Mouse (Mus musculus): ENCODE data around the gene Nfe2.
A peak's percentile ranks its signal among the peaks of the same experiment; 100 is the strongest.

The Nfe2 gene

DNA sequence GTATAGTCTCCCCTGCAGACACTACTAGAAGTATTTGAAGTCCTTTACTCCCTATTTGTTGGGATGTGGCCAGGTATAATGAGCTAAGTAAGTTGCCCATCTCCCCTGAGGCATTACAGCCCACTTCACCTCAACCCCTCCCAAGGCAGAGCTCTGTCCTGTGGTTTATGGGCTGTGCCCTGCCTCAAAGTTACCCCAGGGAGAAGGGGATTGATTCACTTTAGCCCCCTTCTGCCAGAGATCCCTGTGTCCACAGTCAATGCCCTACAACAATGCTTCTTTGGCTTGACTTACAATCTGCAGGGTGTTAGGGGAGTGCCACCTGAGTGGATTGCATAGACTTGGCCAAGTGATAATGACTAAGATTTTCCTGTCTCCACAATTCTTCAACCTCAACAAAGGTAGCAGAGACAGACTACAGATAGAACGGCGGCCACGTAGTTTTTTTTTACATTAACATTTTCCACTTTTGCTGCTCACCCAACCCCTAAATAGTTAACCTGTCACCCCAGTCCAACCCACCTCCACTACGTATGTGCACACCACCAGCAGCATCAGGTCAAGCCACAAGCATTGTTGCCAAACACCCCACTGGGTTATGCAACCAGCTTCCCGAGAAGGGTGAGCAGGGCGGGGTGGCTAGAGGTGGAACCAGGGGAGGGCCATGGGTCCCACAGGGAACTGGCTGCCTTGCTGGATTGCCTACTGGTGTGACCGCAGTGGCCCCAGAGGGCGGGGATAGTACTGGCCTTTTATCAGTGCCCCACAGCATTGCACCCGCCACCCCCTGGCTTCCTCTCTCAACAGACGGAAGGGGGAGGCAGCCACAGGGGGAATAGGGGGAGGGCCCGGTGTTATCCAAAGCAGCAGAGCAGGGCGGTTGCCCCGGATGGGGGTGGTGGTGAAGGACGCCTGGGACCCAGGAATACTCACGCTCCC, at the start of gene Nfe2:
Nfe2 (minus strand) TSS at position 614 of the 939 bp plus-strand sequence.
- peak; percentile 61 for DNase-seq (ENCODE audit: low spot score)

GRCm38 (mm10) chr15:103307125-103307524, 48.9 kb upstream of the Nfe2 start:
- DNase-seq (ENCODE audit: low spot score): peak; percentile 99

GRCm38 (mm10) chr15:103305792-103306645, 47.8 kb upstream of the Nfe2 start:
- DNase-seq (ENCODE audit: low spot score): peak; percentile 59

- DNase-seq (ENCODE audit: low spot score): peak; percentile 99
Observed at GRCm38 (mm10) chr15:103305070-103305678, 47.0 kb upstream of the Nfe2 start.

- DNase-seq (ENCODE audit: low spot score): peak; percentile 75
Observed at GRCm38 (mm10) chr15:103304616-103304969, 46.4 kb upstream of the Nfe2 start.

DNA sequence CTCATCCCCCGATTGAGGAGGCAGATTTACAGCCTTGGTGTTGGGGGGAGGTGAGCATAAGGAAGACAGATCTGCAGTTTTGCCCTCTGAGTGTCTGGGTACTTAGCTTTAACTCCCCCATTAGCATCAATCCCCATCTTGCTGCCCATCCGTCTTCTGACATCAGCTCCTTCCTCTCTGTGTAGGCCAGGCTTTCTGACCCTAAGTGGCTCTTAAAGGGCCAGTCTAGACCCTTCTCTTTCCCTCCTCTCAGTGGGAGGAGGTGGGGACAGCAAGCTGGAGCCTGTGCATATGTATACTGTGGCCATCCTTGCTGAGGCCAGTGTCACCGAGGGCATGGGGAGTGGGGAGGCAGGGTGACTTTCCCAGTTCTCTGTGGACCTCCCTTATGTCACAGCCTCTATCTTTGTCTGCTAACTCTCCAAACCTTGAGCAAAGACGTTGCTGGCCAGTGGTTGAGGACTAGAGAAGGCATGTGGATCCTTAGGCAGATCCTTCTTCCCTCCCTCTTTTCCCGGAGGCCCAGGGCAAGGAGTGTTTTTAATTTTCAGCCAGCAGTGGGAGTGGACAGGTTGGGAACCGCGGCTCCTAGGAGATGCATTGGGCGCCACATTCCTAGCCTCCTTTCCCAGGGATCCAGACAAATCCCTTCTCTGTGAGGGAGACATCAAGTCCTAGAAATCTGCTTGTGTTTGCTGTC, 45.9 kb upstream of the Nfe2 start:
- peak; percentile 76 for DNase-seq (ENCODE audit: low spot score)

GRCm38 (mm10) chr15:103302341-103303021, 44.3 kb upstream of the Nfe2 start:
- peak; percentile 78 for DNase-seq (ENCODE audit: low spot score)

DNA sequence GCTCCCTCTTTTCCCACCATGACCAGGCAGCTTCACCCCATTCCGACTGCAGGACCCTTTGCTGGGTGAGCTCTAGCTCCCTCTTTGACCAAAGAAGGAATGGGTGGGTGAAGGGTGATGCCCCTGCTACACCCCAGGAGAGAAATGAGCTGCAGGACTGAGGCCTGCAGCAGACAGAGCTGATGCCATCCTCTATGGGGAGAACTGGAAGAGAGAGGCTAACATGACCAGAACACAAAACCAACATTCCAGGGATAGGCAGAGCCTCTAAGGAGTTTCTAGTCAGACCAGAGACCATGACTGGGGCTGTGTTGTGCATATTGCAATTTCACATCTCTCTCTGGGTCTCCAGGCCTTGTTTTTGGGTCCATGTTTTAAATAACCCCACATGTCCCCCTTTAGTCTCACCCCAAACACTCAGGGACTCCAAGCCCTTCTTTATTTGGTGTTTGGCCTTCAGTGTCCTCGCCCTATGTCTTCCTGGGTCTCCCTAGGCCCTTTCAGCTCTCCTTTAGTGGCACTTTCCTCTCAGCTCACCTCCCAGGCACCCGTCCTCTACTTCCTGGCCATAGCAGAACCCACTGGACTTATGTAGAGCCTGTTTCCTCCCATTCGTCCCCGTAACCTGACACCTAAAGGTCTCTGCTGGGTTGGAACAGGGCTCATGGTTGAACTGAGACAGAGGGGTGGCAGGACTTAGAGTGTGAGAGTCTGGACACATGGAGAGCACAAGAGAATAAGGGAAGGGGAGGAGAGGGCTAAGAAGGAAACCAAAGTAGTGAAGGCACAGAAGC, 43.5 kb upstream of the Nfe2 start:
- peak; percentile 70 for DNase-seq (ENCODE audit: low spot score)

DNA sequence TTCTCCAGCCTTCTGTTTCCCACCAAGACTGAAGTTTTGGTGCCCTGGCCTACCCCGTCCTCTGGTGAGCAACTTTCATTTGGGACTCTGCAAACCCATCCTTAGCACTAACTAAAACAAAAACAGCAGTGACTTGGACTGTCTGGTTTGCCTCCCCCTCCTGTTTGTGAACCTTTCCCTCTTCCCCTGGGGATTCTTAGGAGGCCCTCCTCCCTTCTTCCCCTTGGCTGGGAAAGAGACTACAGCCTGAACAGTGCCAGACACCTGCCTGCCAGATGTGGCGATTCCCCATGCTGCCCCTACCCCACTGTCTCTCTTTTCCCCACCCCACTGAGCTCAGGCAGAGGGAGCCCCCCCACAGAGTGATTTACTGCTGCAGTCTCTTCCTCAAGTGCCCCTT, 42.8 kb upstream of the Nfe2 start:
- DNase-seq (ENCODE audit: low spot score): peak; percentile 80

DNA sequence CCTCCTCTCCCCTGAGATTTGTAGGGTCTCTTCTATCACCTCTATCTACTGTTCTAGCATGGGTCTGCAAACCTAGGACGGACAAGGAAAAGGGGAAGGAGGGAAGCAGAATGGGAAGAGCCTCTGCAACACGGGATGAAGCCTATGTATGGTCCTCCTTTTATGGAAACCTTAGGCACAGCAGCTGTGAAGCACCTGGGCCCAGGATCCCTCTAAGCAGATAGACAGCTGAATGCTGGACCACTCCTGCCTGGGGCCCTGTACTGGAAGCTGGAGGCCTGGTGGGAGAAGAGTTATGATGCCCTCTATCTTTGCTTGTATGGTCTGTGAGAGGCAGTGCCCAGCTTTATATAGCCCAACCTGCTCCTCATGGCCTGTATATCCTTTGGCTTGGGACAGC, 42.4 kb upstream of the Nfe2 start:
- peak; percentile 62 for DNase-seq (ENCODE audit: low spot score)

DNA sequence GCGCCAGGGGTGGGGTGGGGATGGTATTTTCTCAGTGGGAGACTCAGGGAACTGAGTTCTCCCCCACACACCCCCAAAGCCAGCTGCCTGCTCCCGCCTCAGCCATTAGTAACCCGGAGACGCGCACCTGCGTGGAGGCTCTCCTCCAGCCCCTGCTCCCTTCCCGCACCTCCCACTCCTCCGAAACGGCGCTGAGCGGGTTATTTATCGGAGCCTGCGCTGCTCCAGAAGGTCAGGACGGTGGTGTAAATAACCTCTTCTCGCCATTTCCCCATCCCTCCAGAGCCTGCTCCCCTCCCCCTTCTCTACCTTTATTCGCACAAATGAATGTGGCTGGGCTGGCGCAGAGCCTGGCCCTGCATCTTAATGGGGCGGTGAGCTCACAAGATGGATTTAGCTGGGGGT, 41.9 kb upstream of the Nfe2 start:
- DNase-seq (ENCODE audit: low spot score): peak; percentile 87

DNA sequence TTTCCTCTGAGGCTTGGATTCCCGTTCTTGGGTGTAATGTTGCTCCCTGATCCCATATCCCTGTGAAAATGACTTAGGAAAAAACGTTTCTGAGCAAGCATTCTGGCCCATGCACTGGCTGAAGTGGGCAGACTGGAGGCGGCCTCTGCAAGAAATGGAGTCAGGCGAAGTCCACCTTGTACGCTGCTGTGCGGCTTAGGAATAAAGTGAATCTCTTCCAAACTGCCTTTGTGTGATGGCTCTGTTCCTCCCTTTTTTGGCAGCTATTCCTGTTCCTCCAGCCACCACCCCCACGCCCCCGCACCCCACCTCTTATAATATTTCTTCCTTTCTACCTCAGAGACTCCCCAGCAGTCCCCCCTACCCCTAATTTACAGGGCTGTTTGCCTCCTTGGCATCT, 41.4 kb upstream of the Nfe2 start:
- peak; percentile 44 for DNase-seq (ENCODE audit: low spot score)

DNA sequence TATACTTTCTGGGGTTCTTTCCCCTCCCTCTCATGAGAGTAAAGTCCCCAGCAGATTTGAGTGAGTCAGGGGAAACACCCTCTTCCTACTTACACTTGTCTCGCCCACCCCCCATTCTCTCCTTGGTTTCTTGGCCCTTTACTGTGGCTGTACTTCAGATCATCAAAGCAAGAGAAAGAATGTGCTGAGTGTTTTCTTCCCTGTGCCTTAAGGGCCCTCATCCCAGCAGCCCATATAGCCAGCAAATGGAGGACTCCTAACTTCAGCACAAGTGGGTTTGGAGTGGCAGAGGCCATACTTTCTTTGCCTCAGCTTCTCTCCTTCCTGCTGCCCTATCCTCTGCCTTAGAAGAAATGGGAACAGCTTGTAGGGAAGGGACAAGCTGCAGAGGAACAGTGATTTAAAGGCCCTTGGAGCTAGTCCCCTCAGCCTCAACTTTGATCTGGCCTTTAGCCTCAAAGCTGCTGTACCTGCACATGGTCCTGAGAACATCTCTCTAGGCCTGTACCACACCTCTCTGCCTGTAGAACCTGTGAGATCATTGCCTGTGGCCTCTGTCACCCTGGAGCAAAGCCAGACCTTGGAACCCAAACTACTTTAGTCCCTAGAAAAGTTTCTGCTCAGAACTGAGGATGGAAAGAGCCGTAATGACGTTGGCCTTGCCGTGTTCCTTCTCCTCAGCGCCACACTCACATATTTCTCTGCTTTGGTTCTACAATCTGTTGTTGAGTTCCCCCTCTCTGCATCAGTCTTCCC, 40.8 kb upstream of the Nfe2 start:
- DNase-seq (ENCODE audit: low spot score): no peak

DNA sequence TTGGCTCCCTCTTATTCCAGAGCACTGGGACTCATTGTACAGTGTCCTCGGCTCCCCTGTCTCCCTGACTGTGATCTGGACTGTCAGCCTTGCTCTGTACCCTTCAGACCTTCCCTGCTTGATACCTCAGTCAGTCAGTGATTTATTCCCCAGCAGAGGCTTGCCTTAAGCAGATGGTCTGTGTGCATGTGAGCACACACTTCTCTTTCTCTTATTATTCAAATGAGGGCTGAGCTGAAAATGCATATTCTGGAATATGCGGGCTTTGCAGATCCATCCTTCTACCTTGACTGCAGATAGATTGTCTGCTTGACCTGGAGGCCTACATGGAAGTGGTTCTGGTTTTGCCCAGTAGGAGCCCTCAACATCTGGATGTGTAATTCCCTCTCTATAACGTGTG, 39.8 kb upstream of the Nfe2 start:
- no peak for DNase-seq (ENCODE audit: low spot score)

DNA sequence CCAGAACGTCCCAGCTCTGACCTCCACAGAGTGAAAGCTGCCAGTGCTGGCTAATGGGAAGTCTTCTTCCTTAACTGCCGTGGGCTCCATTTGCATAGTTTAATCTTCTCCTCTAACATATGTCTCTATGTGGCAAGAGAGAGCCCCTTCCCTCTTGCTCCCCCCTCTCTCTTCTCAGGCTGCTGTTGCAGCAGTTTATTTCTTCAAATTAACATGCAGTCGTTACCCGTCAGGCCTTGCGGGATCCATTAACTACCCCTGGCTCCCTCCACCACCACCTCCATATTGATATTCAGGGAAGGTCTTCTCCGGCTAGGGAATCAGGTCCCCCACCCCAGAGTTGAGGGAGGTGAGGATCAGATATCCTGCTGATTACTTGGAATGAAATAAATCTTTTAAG, 39.1 kb upstream of the Nfe2 start:
- no peak for DNase-seq (ENCODE audit: low spot score)

DNA sequence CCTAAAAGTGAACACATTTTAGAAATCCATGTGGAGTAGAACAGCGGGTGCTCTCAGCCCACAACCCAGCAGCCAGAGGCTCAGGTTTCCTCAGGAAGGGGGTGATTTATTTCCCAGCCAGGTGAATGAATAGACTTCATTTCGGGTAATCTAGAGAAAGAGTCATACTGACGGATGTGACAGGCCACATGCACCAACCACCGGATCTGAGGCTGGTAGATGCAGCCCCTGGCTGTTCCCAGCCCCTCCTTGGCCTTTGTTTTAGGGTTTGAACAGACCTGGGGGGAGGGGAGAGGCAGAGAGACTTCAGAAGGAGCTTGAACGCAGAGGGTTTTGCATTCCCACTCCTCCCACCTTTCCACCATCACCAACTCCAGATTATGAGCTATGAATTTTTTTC, 37.6 kb upstream of the Nfe2 start:
- DNase-seq (ENCODE audit: low spot score): peak; percentile 77

DNA sequence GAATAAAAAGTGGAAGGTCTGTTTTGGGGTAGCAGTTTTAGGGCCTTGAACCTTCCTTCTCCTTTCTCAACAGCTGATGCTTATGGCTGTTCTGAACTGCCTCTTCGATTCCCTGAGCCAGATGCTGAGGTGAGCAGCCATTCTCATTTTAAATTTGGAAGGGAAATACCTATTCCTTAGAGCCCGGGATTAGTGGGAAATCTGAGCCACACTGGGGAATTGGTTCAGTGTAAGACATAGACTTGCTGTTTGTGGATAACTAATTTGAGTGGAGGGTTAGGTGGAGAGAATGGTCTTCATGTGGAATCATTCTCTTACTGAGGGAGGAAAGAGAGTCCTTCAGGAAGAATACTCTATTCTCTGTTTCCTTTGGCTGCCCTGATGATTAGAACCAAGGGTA, 36.4 kb upstream of the Nfe2 start:
- no peak for DNase-seq (ENCODE audit: low spot score)

- DNase-seq (ENCODE audit: low spot score): no peak
Observed at GRCm38 (mm10) chr15:103293375-103293774, 35.2 kb upstream of the Nfe2 start.

DNA sequence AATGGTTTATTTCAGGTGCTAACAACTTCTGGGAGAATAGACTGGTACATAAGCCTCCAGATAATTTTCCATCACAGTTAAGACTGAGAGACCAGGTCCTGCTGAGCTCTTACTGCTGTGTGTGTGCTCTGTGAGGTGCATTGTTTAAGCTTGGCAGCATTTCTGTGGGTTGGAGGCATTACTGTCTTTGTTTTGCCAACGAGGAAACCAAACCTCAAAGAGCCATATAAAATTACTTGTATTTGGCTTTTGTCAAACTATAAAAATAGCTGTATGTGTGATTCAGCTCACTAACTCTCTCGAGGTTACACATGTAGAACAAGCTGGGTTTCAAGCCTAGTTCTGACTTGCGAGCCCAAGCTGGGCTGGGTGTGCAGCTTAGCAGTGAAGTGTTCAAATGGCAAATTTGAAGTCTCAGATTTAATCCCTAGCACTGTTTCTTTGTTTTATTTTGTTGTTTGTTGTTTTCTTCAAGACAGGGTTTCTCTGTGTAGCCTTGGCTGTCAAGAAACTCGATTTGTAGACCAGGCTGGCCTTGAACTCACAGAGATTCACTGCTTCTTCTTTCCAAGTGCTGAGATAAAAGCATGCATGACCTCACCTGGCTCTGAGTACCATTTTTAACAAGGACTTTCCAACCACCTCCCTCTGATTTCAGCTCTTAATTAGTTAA, 34.6 kb upstream of the Nfe2 start:
- no peak for DNase-seq (ENCODE audit: low spot score)

Measured in embryo, embryonic 10.5 days (tissue).